Mouse (Mus musculus): ENCODE data around the gene Soga1.

Gene Soga1

GRCm38 (mm10) chr2:157012341-157012740 is 66.7 kb downstream of the Soga1 start:
- H3K27me3 ChIP-seq (ENCODE audit: control insufficient read depth, insufficient read depth, low read length, poor library complexity, severe bottlenecking) = no peaks in the 10 kb centered on the region
- no peak for DNase-seq (ENCODE audit: low read depth, low spot score)

GRCm38 (mm10) chr2:157010634-157011310 is 68.3 kb downstream of the Soga1 start:
- DNase-seq (ENCODE audit: low read depth, low spot score) = no peak
- Histone ChIP-seq H3K27me3 (ENCODE audit: control insufficient read depth, insufficient read depth, low read length, poor library complexity, severe bottlenecking) (no peaks in the 10 kb centered on the region), H3K36me3 (ENCODE audit: control insufficient read depth, insufficient read depth, low read length, poor library complexity, severe bottlenecking) (no peaks in the 10 kb centered on the region)

More at GRCm38 (mm10) chr2:157012341-157012740, 66.7 kb downstream of the Soga1 start:
- no peaks in the 10 kb centered on the region for H3K36me3 ChIP-seq (ENCODE audit: control insufficient read depth, insufficient read depth, low read length, poor library complexity, severe bottlenecking)

- DNase-seq (ENCODE audit: low read depth, low spot score) = no peak
- Histone ChIP-seq H3K27me3 (ENCODE audit: control insufficient read depth, insufficient read depth, low read length, poor library complexity, severe bottlenecking) (no peaks in the 10 kb centered on the region), H3K36me3 (ENCODE audit: control insufficient read depth, insufficient read depth, low read length, poor library complexity, severe bottlenecking) (no peaks in the 10 kb centered on the region)
These were observed 68.9 kb downstream of the Soga1 start for GRCm38 (mm10) chr2:157010121-157010520.

- Histone ChIP-seq H3K27me3 (ENCODE audit: control insufficient read depth, insufficient read depth, low read length, poor library complexity, severe bottlenecking) (no peaks in the 10 kb centered on the region), H3K36me3 (ENCODE audit: control insufficient read depth, insufficient read depth, low read length, poor library complexity, severe bottlenecking) (no peaks in the 10 kb centered on the region)
- DNase-seq (ENCODE audit: low read depth, low spot score) = no peak
These were observed 70.5 kb downstream of the Soga1 start for GRCm38 (mm10) chr2:157008509-157008908.

GRCm38 (mm10) chr2:157007234-157007596 is 71.8 kb downstream of the Soga1 start:
- H3K27me3 ChIP-seq (ENCODE audit: control insufficient read depth, insufficient read depth, low read length, poor library complexity, severe bottlenecking) = no peaks in the 10 kb centered on the region
- DNase-seq (ENCODE audit: low read depth, low spot score) = no peak
- H3K36me3 ChIP-seq (ENCODE audit: control insufficient read depth, insufficient read depth, low read length, poor library complexity, severe bottlenecking) = no peaks in the 10 kb centered on the region

- Histone ChIP-seq H3K36me3 (ENCODE audit: control insufficient read depth, insufficient read depth, low read length, poor library complexity, severe bottlenecking) (no peaks in the 10 kb centered on the region), H3K27me3 (ENCODE audit: control insufficient read depth, insufficient read depth, low read length, poor library complexity, severe bottlenecking) (no peaks in the 10 kb centered on the region)
- DNase-seq (ENCODE audit: low read depth, low spot score) = peak; percentile 95
These were observed 72.4 kb downstream of the Soga1 start, which contains the start of gene Dsn1 for GRCm38 (mm10) chr2:157006511-157007233. Gene Dsn1, minus strand, starts transcription at chr2:157007154.

- H3K27me3 ChIP-seq (ENCODE audit: control insufficient read depth, insufficient read depth, low read length, poor library complexity, severe bottlenecking) = no peaks in the 10 kb centered on the region
- H3K36me3 ChIP-seq (ENCODE audit: control insufficient read depth, insufficient read depth, low read length, poor library complexity, severe bottlenecking) = no peaks in the 10 kb centered on the region
- no peak for DNase-seq (ENCODE audit: low read depth, low spot score)
These were observed 76.7 kb downstream of the Soga1 start for GRCm38 (mm10) chr2:157002321-157002720.

- Histone ChIP-seq H3K27me3 (ENCODE audit: control insufficient read depth, insufficient read depth, low read length, poor library complexity, severe bottlenecking) (no peaks in the 10 kb centered on the region), H3K36me3 (ENCODE audit: control insufficient read depth, insufficient read depth, low read length, poor library complexity, severe bottlenecking) (peaks cover 4% of the 10 kb centered on the region; the same call in 1 of the 2 replicates)
- no peak for DNase-seq (ENCODE audit: low read depth, low spot score)
These were observed 80.8 kb downstream of the Soga1 start for GRCm38 (mm10) chr2:156998263-156998662.

GRCm38 (mm10) chr2:156996576-156996975 is 82.5 kb downstream of the Soga1 start:
- H3K36me3 ChIP-seq (ENCODE audit: control insufficient read depth, insufficient read depth, low read length, poor library complexity, severe bottlenecking) = peaks cover 4% of the 10 kb centered on the region; the same call in 1 of the 2 replicates
- no peaks in the 10 kb centered on the region for H3K27me3 ChIP-seq (ENCODE audit: control insufficient read depth, insufficient read depth, low read length, poor library complexity, severe bottlenecking)
- DNase-seq (ENCODE audit: low read depth, low spot score) = peak; percentile 56

- DNase-seq (ENCODE audit: low read depth, low spot score) = peak; percentile 99
- Histone ChIP-seq H3K27me3 (ENCODE audit: control insufficient read depth, insufficient read depth, low read length, poor library complexity, severe bottlenecking) (no peaks in the 10 kb centered on the region), H3K36me3 (ENCODE audit: control insufficient read depth, insufficient read depth, low read length, poor library complexity, severe bottlenecking) (peaks cover 4% of the 10 kb centered on the region; the same call in 1 of the 2 replicates)
These were observed 87.4 kb downstream of the Soga1 start, which contains the start of gene Ndrg3 for GRCm38 (mm10) chr2:156991470-156992319. Gene Ndrg3, minus strand, starts transcription at chr2:156992056.

GRCm38 (mm10) chr2:156990727-156991431 is 88.2 kb downstream of the Soga1 start:
- H3K36me3 ChIP-seq (ENCODE audit: control insufficient read depth, insufficient read depth, low read length, poor library complexity, severe bottlenecking) = peaks cover 2% of the 10 kb centered on the region; the same call in 1 of the 2 replicates
- peak; percentile 8 for DNase-seq (ENCODE audit: low read depth, low spot score)
- H3K27me3 ChIP-seq (ENCODE audit: control insufficient read depth, insufficient read depth, low read length, poor library complexity, severe bottlenecking) = no peaks in the 10 kb centered on the region

- DNase-seq (ENCODE audit: low read depth, low spot score) = no peak
- H3K36me3 ChIP-seq (ENCODE audit: control insufficient read depth, insufficient read depth, low read length, poor library complexity, severe bottlenecking) = no peaks in the 10 kb centered on the region
- H3K27me3 ChIP-seq (ENCODE audit: control insufficient read depth, insufficient read depth, low read length, poor library complexity, severe bottlenecking) = no peaks in the 10 kb centered on the region
These were observed 91.7 kb downstream of the Soga1 start for GRCm38 (mm10) chr2:156987316-156987715.

- DNase-seq (ENCODE audit: low read depth, low spot score) = no peak
- H3K27me3 ChIP-seq (ENCODE audit: control insufficient read depth, insufficient read depth, low read length, poor library complexity, severe bottlenecking) = no peaks in the 10 kb centered on the region
- H3K36me3 ChIP-seq (ENCODE audit: control insufficient read depth, insufficient read depth, low read length, poor library complexity, severe bottlenecking) = no peaks in the 10 kb centered on the region
These were observed 96.2 kb downstream of the Soga1 start for GRCm38 (mm10) chr2:156982864-156983263.

GRCm38 (mm10) chr2:156981291-156981690 is 97.8 kb downstream of the Soga1 start:
- DNase-seq (ENCODE audit: low read depth, low spot score) = no peak

More at GRCm38 (mm10) chr2:156981291-156981690, 97.8 kb downstream of the Soga1 start:
- H3K27me3 ChIP-seq (ENCODE audit: control insufficient read depth, insufficient read depth, low read length, poor library complexity, severe bottlenecking) = no peaks in the 10 kb centered on the region
- no peaks in the 10 kb centered on the region for H3K36me3 ChIP-seq (ENCODE audit: control insufficient read depth, insufficient read depth, low read length, poor library complexity, severe bottlenecking)
